Mouse (Mus musculus): ENCODE measurements around the gene Atg7. TPM values are rescaled to one million over a fixed set of nuclear protein-coding genes. Genes with fewer than 3 reads are reported as not detected.

Gene Atg7
- polyA plus RNA-seq, 1 experiment from 2014 or later, result 25.5 TPM

GRCm38 (mm10) chr6:114862046-114862445 is 219.1 kb downstream of the Atg7 start:
- POLR2A ChIA-PET, result no interaction called here

GRCm38 (mm10) chr6:114863501-114863900 is 220.6 kb downstream of the Atg7 start:
- no peak for DNase-seq (ENCODE audit: low read depth, low spot score)
- CTCF ChIA-PET, result interaction anchor here (1.4 kb wide), 1 partner anchor 66 kb away, joined by 3 read pairs; no protein-coding TSS in a partner anchor
- POLR2A ChIA-PET, result no interaction called here

More at GRCm38 (mm10) chr6:114862046-114862445, 219.1 kb downstream of the Atg7 start:
- in situ Hi-C loops (cut with MboI; ENCODE audit: low pct_unique_long_range_greater_than_20kb), result no loop called here
- no peaks in the 10 kb centered on the region for H3K27me3 ChIP-seq
- CTCF ChIA-PET, result no interaction called here
- ATAC-seq (no peak), DNase-seq (ENCODE audit: low read depth, low spot score) (no peak)
- no peak for TF ChIP-seq CTCF (IDR thresholded peaks at IDR 0.05)

GRCm38 (mm10) chr6:114864421-114864820 is 221.5 kb downstream of the Atg7 start:
- ATAC-seq (no peak), DNase-seq (ENCODE audit: low read depth, low spot score) (no peak)
- ChIA-PET POLR2A (no interaction called here), CTCF (interaction anchor here (0.8 to 1.4 kb wide), 2 partner anchors 10 to 65 kb away, joined by 3 read pairs; no protein-coding TSS in a partner anchor)
- H3K27me3 ChIP-seq, result no peaks in the 10 kb centered on the region
- in situ Hi-C loops (cut with MboI; ENCODE audit: low pct_unique_long_range_greater_than_20kb), result no loop called here
- TF ChIP-seq CTCF (IDR thresholded peaks at IDR 0.05), result no peak

More at GRCm38 (mm10) chr6:114863501-114863900, 220.6 kb downstream of the Atg7 start:
- no peak for TF ChIP-seq CTCF (IDR thresholded peaks at IDR 0.05)
- no peaks in the 10 kb centered on the region for H3K27me3 ChIP-seq
- in situ Hi-C loops (cut with MboI; ENCODE audit: low pct_unique_long_range_greater_than_20kb), result no loop called here
- ATAC-seq, result no peak

- DNase-seq (ENCODE audit: low read depth, low spot score) (no peak), ATAC-seq (peak; percentile 62)
- in situ Hi-C loops (cut with MboI; ENCODE audit: low pct_unique_long_range_greater_than_20kb), result no loop called here
- no peak for TF ChIP-seq CTCF (IDR thresholded peaks at IDR 0.05)
- CTCF ChIA-PET, result interaction anchor here (0.9 to 1.7 kb wide), 3 partner anchors 17 to 62 kb away, joined by 3 to 4 read pairs (median 3); no protein-coding TSS in a partner anchor
- no peaks in the 10 kb centered on the region for H3K27me3 ChIP-seq
- POLR2A ChIA-PET, result no interaction called here
These were observed 223.2 kb downstream of the Atg7 start for GRCm38 (mm10) chr6:114866078-114866477.

- ChIA-PET CTCF (interaction anchor here (0.9 to 1.7 kb wide), 4 partner anchors 16 to 89 kb away, joined by 3 to 4 read pairs (median 3); no protein-coding TSS in a partner anchor), POLR2A (no interaction called here)
- ATAC-seq, result no peak
- no peaks in the 10 kb centered on the region for H3K27me3 ChIP-seq
- in situ Hi-C loops (cut with MboI; ENCODE audit: low pct_unique_long_range_greater_than_20kb), result no loop called here
- no peak for TF ChIP-seq CTCF (IDR thresholded peaks at IDR 0.05)
- no peak for DNase-seq (ENCODE audit: low read depth, low spot score)
These were observed 223.7 kb downstream of the Atg7 start for GRCm38 (mm10) chr6:114866619-114867018.

- ChIA-PET POLR2A (interaction anchor here (1.0 kb wide), 1 partner anchor 14 kb away, joined by 3 read pairs; no protein-coding TSS in a partner anchor), CTCF (no interaction called here)
- TF ChIP-seq CTCF (IDR thresholded peaks at IDR 0.05), result no peak
- DNase-seq (ENCODE audit: low read depth, low spot score), result no peak
- no peak for ATAC-seq
- in situ Hi-C loops (cut with MboI; ENCODE audit: low pct_unique_long_range_greater_than_20kb), result no loop called here
- no peaks in the 10 kb centered on the region for H3K27me3 ChIP-seq
These were observed 225.8 kb downstream of the Atg7 start for GRCm38 (mm10) chr6:114868656-114869055.

- POLR2A ChIA-PET, result no interaction called here
- in situ Hi-C loops (cut with MboI; ENCODE audit: low pct_unique_long_range_greater_than_20kb), result no loop called here
- H3K27me3 ChIP-seq, result no peaks in the 10 kb centered on the region
- no peak for ATAC-seq
- DNase-seq (ENCODE audit: low read depth, low spot score), result no peak
- CTCF ChIA-PET, result no interaction called here
- no peak for TF ChIP-seq CTCF (IDR thresholded peaks at IDR 0.05)
These were observed 226.7 kb downstream of the Atg7 start for GRCm38 (mm10) chr6:114869501-114870076.

- in situ Hi-C loops (cut with MboI; ENCODE audit: low pct_unique_long_range_greater_than_20kb), result no loop called here
- POLR2A ChIA-PET, result no interaction called here
- ATAC-seq, result no peak
These were observed 228.2 kb downstream of the Atg7 start for GRCm38 (mm10) chr6:114871010-114871660.

GRCm38 (mm10) chr6:114873808-114874137 is 230.9 kb downstream of the Atg7 start:
- H3K27me3 ChIP-seq, result no peaks in the 10 kb centered on the region
- ATAC-seq (no peak), DNase-seq (ENCODE audit: low read depth, low spot score) (no peak)
- ChIA-PET POLR2A (interaction anchor here (1.1 kb wide), 1 partner anchor 9 kb away, joined by 3 read pairs; no protein-coding TSS in a partner anchor), CTCF (interaction anchor here (0.9 to 2.7 kb wide), 4 partner anchors 9 to 46 kb away, joined by 3 to 8 read pairs (median 4); no protein-coding TSS in a partner anchor)
- in situ Hi-C loops (cut with MboI; ENCODE audit: low pct_unique_long_range_greater_than_20kb), result no loop called here
- TF ChIP-seq CTCF (IDR thresholded peaks at IDR 0.05), result no peak

More at GRCm38 (mm10) chr6:114871010-114871660, 228.2 kb downstream of the Atg7 start:
- CTCF ChIA-PET, result no interaction called here
- no peak for DNase-seq (ENCODE audit: low read depth, low spot score)
- no peaks in the 10 kb centered on the region for H3K27me3 ChIP-seq
- no peak for TF ChIP-seq CTCF (IDR thresholded peaks at IDR 0.05)

GRCm38 (mm10) chr6:114874138-114874928 is 231.4 kb downstream of the Atg7 start:
- H3K27me3 ChIP-seq, result no peaks in the 10 kb centered on the region
- ATAC-seq (no peak), DNase-seq (ENCODE audit: low read depth, low spot score) (no peak)
- TF ChIP-seq CTCF (IDR thresholded peaks at IDR 0.05), result no peak
- in situ Hi-C loops (cut with MboI; ENCODE audit: low pct_unique_long_range_greater_than_20kb), result no loop called here
- CTCF ChIA-PET, result interaction anchor here (0.9 to 2.7 kb wide), 4 partner anchors 9 to 46 kb away, joined by 3 to 8 read pairs (median 4); no protein-coding TSS in a partner anchor
- POLR2A ChIA-PET, result interaction anchor here (1.1 kb wide), 1 partner anchor 9 kb away, joined by 3 read pairs; no protein-coding TSS in a partner anchor

All from Patski (cell line).